Mouse (Mus musculus) lung, adult 18-20 months (tissue): ENCODE measurements around the gene Plpp4.

ENCODE experiments used
- DNase-seq, 2 experiments: peaks; one replicate each; pipeline ENCODE4 v3.0.0; 2022; ENCODE audit warnings: mixed read lengths in 2 of 2

Gene Plpp4

DNA sequence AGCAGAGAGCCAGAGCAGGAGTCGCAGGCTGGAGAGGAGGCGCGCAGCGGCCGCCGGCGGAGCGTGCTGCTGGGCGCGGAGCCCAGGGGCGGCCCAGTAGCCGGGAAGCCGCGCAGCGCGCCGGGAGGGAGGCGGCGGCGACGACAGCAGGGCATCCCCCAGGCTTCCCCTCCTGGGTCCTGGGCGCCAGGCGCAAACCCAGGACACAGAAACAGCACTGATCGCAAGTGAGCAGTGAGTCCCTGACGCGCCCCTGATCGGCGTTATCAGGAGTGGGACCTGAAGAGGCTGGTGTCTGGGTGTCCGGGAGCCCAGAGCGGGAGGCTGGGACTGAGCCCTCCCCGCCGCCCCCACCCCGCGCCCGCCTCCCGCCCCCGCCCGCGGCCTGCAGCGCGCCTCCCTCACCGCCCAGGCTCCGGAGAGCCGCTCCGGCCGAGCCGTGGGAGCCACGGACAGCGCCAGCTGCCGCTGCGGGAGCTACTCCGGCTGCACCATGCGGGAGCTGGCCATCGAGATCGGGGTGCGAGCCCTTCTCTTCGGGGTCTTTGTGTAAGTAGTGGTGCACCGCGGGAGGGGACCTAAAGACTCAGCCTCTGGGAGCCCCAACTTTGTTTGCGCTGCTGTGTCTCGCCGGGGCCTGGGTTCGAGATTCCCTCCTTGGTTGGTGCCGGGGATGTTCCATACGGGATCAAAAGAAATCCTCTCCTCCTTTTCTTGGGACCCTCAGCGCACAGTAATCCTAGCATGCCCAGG is at the start of gene Plpp4:
Plpp4 (plus strand) TSS at position 411 of the 753 bp plus-strand sequence.
- no peak for DNase-seq

DNA sequence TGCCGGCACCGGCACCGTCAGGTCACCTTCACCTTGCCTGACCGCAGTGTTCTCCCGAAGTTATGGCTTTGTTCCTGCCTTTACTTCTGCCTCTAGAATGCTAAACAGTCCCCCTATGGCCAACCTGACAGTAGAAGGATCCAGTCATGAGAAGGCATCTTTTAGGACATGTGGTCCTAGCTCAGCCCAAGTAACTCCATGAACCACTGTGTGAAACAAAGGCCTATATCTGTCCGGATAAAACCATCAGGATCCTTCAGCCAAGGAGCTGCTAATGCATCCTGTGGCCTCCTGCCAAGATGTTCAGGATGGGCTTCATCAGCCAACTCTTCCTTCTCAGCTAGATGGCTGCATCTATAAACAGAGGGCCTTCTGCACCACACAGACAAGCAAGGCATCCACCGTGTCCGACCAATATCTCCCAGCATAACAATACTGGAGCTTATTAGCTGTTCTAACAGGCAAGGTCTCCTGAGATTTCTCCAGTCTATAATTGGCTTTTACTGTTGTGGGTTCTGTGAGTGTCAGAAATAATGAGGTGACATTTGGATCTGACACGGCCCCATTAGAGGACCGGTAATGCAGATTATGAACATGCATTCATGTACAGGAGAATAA is 40.8 kb upstream of the Plpp4 start:
- no peak for DNase-seq

DNA sequence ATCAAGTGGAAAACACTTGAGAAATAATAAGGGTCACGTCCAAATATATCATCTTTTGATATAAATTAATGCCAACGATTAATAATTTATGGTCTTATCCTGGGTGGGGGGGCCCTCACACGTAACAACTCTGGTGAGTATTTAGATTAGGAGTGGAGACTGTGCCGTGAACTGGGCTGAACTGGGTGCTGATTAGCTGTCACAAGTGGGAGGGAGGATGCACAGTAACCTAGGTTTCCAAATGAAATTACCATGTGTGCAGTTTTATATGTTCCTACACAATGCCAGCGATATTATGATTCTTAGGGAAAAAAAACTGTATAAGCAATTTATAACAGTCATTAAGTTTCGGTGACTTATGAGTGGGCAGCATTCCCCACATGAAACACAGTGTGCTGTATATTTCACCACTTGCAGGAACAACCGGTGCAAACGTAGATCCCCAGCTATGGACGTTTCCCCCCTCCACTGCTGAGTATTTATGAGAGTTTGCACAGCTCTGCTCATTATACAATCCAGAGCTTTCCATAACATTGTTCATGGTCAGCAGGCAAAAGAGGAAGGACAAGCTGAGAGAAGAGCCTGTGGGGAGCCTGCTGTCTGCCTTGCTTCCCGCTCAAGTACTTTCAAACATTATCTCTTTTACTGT is 40.2 kb upstream of the Plpp4 start:
- no peak for DNase-seq

DNA sequence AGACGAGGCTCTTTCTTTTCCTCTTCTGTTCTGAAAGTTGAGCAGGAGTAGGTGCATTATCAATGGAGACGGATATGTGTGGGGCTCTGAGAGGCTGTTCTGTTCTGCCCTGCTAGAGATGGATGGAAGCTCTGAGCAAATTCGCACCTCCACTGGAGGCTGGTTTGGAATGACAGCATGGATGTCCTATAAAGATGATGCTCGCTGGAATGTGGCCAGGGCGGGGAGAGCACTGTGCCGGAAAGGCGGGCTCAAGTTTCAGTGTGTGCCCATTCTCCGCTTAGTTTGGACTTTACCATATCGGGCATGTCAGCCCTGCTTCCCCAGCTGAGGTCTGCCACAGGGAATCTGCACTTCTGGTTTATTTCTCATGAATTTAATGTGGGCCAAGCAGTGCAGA is 35.9 kb upstream of the Plpp4 start:
- DNase-seq: no peak

DNA sequence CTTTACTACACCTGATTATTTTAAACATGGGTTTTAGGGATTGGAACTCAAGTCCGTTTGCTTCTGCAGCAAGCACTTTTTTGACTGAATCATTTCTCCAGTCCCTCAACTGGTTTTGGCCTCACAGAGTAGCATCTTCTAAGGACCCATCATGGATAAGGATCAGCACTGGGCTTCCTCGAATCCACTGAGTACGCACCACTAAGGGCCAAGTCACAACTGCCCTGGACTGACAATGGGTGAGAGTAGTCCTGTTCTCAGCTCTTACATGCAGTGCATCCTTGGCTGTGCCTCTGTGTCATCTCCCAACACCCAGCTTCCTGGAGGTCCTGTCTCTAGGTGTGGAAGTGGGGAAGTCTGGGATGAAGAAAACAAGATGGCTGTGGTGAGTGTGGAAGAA is 35.2 kb upstream of the Plpp4 start:
- no peak for DNase-seq

DNA sequence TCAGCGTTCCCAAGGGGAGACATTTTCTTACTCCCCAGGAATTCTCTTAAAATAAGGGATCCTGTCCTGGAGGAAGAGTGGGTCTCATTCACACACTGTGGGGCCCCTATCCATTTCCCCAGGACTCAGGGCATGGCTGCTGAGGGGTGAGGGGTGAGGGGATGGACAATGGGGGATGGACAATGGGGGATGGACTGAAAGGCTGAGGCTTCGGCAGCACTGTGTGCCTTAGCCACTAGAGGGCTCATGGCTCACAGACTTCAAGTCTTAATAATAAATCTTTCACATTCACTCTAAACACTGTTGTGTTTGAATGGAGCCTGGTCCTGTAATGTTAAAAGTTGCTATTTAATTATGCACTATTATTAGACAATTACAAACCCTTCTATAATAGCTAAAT is 21.4 kb upstream of the Plpp4 start:
- DNase-seq: no peak

DNA sequence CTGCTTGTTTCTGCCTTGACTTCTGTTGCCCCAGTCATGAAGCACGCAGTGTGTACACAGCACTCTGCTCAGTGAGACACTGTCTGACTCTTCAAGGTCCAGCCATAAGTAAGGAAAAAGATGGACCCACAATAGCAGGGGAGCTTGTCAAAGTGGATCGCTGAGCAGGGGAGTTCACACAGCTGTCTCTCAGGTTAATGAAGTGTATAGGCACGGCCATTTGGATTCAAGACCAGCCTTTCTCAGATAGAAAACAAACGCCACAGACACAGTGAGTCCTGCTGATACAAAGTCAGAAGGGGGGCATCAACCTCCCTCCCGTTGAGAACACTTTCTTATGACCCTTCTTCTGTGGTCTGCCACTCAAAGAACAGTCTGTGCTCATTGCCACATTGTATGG is 20.8 kb upstream of the Plpp4 start:
- no peak for DNase-seq

DNA sequence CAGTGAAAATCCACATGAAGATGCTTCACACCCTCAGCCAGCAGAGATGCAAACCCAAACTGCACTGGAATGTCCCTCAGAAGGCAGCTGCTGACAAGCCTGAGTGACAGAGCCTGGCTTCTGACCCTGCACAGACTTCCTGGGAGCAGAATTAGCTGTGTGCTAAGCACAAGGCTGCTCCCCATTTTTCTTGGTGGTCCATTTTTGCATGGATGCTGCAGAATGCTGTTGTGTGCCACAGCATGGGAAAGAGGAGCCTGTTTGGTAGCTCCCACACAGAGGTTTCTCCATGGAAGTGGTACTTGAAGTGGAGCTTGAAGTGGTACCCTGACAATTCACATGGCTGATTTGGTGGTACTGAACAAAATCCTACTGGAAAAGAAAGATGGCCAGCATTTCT is 5.8 kb upstream of the Plpp4 start:
- DNase-seq: no peak

DNA sequence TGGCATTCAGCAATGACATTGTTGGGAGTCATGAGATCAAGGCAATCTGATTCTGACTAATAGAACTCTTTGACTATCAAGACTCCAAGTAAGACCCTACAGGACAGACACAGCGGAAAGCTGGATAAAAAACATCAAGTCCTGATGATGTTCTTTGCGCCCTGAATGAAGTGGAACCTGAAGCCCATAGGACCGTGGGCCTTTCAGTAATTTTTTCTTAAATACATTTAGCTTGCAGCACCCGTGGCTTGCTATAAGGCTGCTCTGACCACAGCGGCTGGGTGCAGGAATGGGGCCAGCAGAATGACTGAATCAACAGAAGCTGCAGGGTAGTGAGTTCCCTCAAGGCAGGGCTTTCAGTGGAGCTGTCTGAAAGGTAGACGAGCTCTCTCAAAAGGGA is 3.4 kb upstream of the Plpp4 start:
- no peak for DNase-seq

DNA sequence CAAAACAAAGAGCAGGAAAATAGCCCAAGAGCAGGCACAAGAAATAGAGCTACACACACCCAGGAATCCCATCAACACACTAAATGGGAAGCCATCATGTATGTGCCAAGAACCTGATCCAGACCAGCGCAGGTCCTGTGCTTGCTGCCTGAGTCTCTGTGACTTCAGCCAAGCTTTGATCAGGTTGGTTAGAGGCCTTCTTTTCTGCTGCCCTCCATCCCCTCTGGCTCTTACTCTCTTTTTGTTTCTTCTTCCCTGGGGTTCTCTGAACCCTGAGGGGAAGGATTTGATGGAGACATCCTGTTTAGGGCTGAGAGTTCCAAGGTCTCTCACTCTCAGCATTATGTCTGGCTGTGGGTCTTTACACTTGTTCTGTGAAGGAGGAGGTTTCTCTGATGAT is 2.7 kb upstream of the Plpp4 start:
- DNase-seq: no peak

DNA sequence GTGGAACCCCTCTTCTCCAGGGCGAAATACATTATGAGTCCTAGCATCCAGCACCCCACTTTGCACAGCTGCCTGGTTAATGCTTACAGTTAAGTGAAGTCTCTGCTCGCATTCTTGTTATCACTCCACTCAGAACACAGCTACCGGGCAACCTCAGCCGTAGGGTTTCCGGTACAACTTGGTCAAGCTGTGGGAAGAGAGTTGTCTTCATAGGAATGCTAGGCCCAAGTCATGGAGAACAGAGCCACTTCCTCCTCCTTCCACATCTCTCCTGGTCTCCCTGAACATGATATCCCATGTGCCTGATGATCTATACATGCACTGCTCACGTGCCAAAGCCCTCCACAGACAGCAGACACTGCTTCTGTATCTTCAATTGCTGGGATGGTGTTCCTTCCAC is 1.4 kb upstream of the Plpp4 start:
- no peak for DNase-seq

DNA sequence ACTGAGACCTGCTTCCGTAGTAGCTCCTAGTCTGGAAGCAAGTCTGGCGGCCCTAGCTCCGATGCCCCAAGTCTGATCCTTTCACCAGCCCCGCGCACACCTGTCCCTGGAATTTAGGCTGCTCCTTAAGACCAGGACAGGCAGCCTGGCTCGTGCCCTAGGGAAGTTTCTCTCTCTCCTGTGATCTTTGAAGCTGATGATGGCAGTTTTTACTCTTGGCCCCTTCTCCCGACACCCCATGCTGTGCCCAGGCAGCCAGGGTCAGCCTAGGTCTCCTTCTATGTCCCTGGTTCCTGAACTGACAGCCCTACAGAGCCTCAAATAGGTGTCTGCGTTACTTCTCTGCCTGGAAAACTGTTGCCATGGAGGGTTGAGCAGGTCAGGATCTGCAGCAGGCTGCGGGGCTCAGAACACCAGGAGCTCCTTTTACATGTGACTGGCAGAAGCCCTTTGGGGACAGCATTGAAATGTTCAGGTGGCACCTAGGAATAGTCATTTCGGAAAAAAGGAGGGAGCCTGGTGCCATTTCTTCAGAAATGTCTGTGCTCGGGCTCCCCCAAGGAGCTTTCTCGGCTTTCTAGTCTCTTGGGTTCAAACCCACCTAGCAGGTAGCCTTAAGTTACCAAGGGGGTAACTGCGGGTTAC is 665 bp downstream of the Plpp4 start:
- no peak for DNase-seq

DNA sequence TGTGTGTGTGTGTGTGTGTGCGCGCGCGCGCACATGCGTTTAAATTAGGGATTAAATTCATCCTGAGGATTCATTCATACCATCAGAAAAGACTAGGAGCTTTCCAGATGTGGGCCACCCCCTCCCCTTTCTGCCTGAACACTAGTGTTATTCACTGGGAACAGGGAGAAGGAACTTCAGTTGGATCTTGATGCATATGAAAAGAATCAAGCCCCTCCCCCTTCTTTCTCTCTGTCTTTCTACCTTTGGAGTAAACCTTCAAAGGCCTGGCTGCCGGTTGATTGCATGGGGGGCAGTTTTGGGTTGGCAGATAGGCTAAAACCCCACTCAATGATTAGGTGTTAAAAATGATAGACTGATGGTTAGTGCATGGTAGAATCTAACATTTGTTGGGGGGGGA is 1.5 kb downstream of the Plpp4 start:
- no peak for DNase-seq

DNA sequence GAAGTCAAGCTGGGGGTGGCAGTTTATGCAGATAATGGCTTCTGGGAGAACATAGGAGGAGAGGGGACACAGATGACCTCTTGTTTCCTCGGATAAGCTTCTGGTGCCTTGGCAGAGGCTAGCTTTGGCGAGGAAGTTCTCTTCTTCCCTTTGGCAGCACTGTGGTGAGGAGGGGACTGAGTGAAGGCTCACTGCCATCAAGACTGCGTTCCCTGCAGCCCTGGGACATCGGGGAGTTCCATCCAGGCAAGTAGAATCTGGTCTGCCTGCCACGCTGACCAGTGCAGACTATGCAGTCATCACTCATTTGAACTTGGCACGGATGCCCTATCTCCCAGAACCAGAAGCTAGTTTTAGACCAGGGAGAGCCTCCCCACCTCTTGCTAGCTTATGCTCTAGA is 2.4 kb downstream of the Plpp4 start:
- DNase-seq: no peak

DNA sequence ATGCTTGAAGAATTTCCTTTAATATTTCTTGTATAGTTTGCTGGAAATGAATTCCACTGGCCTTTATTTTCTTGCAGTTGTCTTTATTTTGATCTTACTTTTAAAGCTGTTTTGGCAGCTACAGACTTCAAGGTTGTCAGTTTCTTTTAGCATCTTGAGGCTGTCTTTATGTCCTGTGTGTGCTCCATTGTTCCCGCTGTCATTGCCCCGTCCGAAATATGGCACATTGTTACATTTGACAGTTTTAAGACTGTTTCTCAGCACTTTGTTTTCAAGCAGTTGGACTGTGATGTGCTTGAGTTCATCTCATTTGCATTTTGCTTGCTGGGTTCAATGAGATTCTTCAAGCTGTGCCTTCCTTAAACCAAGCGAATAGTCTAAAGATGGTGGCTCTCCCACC is 17.0 kb downstream of the Plpp4 start:
- no peak for DNase-seq

DNA sequence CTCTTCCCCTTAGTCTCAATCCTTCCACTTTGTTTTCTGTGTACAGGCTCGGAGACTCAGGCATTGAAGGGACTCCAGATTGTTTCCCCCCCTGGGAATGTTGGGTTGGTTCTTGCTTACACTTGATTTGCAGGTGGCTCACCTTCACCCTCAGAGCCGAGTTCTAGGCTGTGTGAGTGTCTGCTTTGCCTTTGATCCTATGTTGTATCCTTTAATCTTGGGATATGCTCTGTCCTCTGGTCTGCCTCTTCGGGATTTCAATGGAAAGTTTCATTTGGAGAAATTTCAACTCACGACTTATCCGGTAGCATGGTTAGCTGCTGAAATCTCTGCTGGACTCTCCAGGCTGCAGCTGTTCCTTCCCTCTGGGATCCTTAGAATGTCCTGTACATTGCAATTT is 17.9 kb downstream of the Plpp4 start:
- DNase-seq: no peak

DNA sequence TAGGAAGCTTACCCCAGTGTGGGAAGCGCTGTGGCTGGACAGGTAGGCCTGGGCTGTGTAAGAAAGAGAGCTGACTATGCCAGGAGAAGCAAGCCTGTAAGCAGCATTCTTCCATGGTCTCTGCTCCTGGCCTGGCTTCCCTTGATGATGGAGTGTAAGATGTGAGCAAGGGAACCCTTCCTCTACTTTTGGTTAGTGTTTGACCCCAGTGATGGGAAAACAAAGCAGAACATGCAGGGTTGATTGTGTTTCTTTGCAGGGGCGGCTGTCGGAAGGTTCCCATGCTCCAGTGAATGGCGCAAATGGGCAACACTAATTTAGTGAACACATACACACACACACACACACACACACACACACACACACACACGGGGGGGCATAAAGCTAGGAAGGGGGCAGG is 20.9 kb downstream of the Plpp4 start:
- no peak for DNase-seq

DNA sequence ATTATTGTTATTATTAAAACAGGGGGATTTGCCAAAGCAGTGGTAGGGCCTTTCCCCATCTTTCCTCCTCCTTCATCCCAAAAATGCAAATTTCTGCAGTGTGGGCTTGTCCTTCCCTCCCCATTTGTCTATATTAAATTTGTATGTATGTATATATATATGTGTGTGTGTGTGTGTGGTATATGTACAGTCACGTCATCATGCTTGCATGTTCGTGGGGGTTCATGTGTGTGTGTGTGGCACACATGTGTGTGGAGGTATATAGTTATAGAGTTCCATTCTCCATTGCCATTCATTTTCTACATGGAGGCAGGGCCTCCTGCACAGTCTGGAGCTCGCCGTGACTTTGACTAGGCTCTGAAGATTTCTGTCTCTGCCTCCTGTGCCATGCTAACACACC is 22.0 kb downstream of the Plpp4 start:
- DNase-seq: no peak

DNA sequence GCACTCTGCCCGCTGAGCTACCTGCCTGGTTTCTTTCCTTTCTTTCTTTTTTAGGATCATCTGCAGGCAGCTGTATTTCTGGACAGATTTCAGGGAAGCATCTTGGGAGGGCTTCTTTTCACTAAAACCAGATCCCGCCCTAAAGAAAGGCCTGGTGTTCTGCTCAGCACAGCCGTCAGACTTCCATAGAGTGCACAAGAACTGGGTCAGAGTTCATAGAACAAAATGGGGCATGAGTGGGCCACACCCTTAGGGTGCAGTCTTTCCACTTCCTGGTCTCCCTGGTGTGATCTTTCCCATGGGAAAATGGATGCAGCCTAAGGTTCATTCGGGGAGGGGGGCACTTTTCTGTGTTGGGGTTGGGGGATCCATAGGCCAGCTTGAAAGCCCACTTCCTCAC is 22.4 kb downstream of the Plpp4 start:
- DNase-seq: no peak

DNA sequence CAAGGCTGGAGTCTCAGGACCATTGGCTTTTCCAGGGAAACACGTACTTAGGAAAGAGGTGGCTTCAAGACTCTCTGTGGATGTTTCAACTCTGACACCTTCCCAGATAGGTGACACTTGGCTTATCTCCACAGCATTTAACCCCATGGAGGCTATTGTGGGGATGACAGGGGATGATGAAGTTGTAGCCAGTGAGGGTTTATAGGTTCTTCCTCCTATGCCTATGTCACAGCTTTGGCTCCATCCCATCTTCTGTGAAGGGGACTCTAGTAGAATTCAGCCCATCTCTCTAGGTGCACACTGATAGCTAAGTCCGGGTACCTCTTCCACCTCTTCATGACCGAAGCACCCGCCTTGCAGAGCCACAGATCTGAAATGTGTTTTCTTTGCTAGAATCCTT is 25.1 kb downstream of the Plpp4 start:
- no peak for DNase-seq

DNA sequence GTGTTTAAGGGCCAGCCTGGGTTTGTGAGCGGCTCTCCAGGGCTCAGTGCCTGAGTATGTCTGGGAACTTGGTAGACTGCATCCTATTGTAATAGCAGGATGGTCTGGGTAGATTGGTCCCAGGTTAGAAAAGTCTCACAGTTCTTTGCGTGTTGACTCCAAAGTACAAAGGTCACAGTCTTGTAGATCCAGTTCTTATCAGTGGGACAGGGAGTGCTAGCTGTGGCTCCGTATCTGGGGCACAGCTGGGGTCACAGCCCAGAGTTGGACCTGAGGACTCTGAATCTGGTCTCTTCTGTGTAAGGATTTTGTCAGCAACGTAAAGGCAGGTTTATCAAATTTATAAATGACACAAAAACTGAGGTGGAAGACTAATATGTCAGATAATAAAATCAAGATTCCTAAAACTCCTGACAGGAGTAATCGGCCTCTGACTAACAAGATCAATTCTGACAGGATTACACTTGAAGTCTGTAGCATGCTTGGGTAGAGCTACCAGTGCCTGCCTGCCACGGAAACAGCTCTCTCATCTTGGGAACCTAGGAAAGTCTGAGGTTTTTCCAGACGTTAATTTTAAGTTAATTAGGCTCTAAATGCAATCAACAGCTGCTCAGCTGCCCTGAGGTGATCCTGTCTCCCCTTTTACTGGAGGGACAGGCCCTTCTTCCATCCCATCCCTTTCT is 28.5 kb downstream of the Plpp4 start:
- no peak for DNase-seq

DNA sequence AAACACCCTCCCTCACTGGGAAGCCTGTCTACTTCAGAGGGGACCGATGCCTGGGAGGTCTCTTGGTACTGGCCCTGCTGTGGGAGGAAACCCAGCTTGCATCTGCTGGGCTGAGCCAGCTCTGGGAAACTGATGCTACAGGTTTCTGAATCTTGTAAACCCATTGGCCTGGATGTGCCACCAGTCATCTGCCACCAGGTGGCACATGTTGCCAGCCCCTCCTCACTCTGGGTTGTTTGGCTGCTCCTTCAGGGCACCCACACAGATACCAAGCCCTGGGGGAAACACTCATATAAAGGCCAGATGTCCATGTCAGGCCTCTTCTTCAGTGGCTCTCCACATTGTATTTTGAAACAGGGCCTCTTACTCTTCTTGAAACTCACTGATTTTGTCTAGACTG is 36.4 kb downstream of the Plpp4 start:
- no peak for DNase-seq

DNA sequence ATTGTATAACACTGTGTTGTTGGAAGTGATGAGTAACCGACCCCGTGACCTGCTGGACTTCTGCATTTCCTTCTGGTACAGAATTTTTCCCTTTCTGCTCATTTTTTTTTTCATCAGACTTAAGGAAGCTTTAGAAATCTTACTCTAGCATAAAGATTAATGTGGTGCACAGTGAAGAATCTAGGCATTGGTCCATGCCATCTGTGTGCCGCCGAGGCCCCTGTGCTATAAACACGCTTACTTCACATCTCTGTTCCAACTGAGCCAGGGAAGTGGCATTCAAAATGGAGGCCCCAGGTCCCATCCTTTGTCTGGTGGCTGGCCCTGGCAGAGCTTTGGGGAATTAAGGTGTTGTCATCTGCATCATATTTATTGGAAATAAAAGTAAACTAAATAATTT is 44.8 kb downstream of the Plpp4 start:
- DNase-seq: no peak
